Mouse (Mus musculus) naive thymus-derived CD4-positive, alpha-beta T cell, adult 2 months (primary cell): ENCODE results near the gene Crip1.

ENCODE experiments used
- DNase-seq: peaks from one replicate; pipeline ENCODE4 v3.0.0-alpha.2; 2011; ENCODE audit warnings: low read depth

Gene Crip1

DNA sequence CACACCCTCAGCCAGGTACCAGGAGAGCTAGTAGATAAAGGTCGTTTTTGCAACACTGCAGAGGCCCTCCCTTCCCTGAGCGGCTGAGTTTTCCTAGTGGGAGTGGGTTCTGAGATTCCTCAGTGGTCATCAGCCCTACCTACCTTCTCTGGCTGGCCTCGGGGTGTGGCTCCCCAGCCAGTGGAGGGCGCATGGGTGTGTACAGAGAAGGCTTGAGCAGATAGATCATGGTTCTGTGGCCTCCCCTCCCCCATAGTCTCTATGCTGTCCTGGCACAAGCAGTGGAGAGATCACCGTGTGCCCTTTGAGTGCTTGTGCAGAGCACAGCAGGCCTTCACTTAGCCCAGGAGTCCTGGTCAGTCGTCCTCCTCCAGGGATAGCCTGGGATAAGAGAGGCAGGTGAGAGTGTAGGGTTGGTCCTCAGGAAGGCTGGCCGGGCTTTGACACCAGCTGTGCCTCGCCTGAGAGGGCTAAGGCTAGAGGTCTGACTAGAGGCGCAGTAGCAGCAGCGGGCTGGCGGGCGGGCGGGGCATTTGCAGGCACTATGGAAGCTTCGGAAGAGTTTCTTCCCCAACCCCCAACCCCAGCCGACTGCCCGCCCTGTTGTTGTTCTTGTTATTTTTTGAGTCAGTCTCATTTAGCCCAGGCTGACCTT is 2.4 kb downstream of the Crip1 start:
- peak; percentile 53 for DNase-seq

DNA sequence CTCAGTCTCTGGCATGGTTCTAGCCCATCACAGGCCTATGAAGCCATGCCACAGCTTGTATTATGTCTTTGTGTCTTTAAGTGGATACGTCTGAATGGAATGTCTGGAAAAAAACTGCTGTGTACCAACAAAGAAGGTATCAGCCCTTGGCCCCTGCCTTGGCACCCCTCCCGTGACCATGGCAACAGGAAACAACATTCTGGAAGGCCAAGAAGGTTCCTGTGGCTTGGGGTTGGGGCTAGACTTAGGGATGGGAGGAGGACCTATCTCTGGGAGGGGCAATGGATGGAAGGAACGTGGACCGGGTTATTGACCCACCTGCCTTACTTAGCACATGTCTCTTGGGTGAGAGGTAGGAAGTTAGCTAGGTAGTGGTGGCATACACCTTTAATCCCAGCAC is 3.2 kb downstream of the Crip1 start:
- no peak for DNase-seq

GRCm38 (mm10) chr12:113149896-113150295 is 3.8 kb downstream of the Crip1 start:
- DNase-seq, result peak; percentile 69

- no peak for DNase-seq
Measured at GRCm38 (mm10) chr12:113150591-113150990, 4.5 kb downstream of the Crip1 start.

DNA sequence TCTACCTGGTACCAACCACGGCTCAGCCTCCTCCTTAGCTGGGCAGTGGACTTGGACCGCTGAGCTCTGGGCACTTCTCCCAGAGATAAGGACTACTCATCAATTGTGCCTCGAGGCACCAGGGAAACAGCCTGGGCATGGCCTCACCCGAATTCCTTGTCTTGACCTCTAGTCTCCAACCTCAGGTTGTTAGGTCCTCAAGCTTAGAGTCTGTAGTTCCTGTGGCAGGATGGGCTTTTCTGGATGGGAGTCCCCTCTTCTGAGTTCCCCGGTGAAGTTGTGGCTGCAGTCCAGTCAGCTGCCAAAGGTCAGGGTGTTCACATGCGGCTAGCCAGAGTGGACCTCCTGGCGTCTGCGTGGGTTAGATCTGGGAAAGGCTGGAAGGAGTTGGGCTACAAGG is 4.9 kb downstream of the Crip1 start:
- DNase-seq, result peak; percentile 22

- DNase-seq, result no peak
Measured at GRCm38 (mm10) chr12:113151661-113152271, 5.7 kb downstream of the Crip1 start.

- peak; percentile 74 for DNase-seq
Measured at GRCm38 (mm10) chr12:113152272-113152661, 6.2 kb downstream of the Crip1 start.

GRCm38 (mm10) chr12:113152991-113153525 is 6.9 kb downstream of the Crip1 start:
- DNase-seq, result no peak

- DNase-seq, result no peak
Measured at GRCm38 (mm10) chr12:113153971-113154370, 7.9 kb downstream of the Crip1 start.

DNA sequence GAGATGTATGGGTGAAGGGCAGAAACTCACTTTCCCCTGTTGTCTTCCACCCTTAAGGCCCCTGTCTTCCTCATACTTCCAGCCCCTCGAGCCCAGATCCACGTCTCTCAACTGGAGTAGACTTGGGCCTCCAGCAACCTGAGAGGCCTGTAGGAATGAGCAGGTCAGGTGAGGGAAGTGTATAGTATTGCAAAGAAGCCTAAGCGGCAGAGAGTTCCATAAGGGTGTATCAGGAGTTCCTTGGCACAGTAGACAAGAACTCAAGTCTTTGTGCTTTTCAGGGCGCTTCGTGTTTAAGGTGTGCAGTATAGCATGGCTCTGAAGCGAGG is 8.6 kb downstream of the Crip1 start:
- DNase-seq, result no peak

DNA sequence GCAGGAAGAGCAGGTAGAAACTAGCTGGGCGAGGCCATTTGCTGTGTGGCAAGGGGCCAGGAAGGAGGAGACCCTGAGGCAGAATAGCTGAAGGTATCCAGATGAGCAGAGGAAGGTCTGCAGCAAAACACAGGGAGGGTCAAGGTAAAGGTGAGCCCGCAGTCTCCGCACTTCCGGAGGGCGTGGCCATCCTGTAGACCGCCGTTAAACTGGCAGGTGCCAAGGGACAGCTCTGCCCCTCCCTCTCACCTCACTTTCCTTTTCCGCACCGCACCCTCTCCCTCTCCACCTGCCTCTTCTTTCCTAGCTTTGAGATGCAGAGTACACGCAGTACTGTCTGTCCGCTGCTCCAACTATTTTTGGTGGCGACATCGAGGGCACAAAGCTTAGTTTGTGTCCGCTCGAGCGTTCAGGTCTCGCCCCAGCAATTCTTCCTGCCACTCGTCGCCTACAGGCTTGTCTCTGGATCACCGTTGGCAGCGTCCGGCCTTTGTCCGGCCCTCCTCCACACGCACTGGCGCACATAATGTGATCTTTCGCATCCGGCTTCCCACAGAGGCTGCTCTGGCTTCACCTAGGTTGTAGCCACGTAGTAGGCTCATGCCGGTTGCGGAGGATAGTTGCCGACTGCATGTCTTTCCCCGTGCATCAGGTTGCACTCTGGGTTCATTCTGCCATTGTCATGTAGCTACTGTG is 9.1 kb downstream of the Crip1 start:
- peak; percentile 74 for DNase-seq

DNA sequence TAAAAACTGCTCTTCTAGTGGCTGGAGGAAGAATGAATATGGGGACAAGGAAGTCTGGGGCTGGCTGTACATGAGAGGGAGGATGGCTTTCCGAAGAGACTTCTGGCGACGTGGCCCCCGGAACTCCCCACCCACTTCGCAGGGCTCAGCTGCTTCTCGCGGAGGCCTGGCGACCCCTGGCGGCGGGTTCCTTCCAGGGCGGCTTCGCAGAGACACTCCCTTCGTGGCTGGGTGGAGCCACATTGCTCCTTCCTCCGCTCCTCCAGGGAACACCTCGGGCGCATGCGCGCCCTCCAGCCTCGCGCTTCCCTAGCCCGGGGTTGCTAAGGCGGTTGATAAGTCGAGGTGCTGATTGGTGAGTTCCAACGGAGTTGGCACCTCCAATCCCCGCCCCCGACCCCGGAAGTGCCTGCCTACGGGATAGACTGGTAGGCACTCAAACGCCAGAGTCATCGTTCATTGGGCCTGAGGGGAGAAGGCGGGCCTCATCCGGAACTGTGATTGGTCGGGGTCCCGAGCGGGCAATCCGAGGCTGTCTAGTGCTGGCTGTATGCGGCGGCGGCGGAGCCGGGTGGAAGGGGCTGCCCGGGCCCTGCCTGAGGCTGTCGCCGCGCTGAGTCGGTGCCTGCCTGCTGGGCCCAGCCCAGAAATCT is 9.9 kb downstream of the Crip1 start, which contains the start of gene Tedc1:
TSS of gene Tedc1 (plus strand) at position 535 of the 653 bp plus-strand sequence.
- peak; percentile 99 for DNase-seq

DNA sequence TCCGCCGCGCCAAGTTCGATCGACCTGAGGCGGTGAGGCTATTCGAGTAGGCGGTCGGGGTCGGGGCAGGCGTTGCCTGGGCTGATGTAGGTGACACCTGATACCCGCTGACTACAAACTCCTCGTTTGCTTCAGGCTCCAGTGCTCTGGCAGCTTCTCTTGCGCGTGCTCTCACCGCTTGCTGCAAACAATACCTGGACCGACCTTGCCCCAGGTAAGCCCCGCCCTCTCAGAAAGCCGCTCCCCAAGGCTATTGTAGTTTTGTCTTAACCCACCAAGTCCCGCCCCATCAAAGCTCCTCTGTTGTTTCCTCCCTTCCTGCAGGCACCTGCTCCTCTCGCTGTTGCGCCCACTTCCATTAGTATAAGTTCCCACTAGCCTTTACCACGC is 10.4 kb downstream of the Crip1 start:
- no peak for DNase-seq

DNA sequence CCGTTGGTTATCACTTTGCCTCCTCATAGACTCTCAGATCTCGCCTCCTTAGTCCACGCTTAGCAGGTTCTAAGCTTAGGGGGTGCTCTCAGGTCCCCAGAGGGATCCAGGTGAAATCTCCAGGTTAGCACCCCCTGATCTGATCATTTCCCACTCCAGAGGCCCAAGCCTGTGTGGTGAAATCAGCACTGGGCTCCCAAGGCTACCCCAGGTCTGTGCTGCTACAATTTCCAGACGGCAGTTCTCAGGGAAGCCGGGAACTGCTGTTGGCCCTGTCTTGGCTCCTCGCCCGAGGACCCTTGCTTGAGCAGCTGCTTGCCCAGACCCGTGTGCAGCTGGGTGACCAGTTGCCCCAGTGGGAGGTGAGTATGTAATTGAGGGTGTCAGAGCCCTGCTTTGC is 10.9 kb downstream of the Crip1 start:
- DNase-seq, result peak; percentile 17

GRCm38 (mm10) chr12:113157521-113157920 is 11.4 kb downstream of the Crip1 start:
- DNase-seq, result no peak

DNA sequence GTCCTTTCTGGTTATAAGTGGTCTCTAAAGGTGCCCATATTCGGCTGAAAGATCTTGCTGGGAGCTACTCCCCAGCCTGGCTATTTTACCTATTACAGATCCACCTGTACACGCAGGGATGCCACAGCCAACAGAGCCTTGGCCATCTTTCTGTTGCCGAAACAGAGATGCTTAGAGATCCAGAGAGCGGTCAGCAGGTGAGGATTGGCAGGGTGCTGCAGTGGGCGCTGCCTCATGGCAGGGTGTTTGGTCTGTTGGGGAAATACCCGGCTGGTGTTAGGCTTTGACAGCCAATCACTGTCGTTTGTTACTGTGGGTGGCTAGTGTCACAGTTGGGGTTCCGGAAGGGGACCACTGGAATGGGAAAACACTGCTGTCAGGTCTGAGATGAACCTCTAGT is 11.9 kb downstream of the Crip1 start:
- no peak for DNase-seq

- peak; percentile 29 for DNase-seq
Measured at GRCm38 (mm10) chr12:113163561-113164006, 17.5 kb downstream of the Crip1 start.

DNA sequence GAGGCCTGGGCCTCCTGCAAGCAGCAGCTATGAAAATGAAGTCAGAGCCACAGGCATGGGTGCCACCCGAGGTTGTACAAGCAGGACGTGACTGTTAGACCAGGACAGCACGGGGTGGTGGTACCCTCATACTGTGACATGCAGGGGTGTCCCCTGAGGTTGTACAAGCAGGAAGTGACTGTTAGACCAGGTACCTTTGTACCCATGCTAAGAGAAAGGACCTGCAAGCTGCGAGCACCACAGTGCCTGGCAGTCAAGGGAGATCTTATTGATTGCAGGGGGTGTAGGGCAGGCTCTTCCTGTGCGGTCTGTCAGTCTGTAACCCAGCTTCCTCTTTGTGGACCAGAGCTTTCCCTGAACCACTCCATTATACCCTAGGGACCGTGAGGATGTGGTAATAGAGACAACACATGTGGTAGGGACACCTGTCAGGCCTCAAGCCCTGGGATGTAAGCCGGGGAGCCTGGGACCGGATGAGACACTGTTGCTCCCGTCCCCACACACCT is 22.0 kb downstream of the Crip1 start:
- peak; percentile 61 for DNase-seq

GRCm38 (mm10) chr12:113176960-113177725 is 31.0 kb downstream of the Crip1 start:
- DNase-seq, result no peak

DNA sequence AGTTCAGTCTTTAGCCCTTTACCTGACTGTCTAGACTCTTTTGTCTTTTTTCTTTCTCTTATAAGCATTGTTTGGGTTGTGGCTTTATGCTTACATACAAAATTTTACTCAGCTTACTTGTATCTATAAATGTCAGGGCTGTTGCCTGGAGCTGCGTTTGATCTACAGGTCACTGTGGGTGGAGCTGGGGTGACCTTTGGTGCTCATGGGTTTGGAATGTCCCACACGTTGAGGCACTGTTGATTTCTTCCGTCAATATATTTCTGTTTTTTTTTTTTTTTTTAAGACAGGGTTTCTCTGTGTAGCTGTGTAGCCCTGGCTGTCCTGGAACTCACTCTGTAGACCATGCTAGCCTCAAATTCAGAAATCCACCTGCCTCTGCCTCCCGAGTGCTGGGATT is 34.9 kb downstream of the Crip1 start:
- no peak for DNase-seq

DNA sequence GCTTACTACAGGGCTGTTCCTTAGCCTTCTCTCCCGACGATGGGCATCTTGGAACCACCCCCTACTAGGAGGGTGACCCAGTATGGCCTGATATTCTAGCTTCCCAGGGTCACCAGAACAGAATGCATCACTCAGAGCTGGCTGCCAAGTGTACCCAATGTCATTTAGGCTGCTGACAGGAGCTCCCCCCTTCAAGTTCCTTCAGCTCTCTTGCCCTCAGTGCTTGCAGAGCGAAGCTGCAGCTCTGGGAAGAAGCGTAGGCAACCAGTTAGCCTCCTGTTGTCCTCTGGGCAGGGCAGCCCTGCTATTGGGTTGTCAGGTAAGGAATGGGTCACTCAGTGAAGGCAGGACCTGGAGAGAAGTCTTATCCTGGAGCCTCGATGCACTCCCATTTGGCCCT is 38.8 kb downstream of the Crip1 start:
- no peak for DNase-seq
